Mouse (Mus musculus): ENCODE data around the gene Ssh2. TPM values are rescaled to one million over a fixed set of nuclear protein-coding genes. Genes with fewer than 3 reads are reported as not detected.
A peak's percentile ranks its signal among the peaks of the same experiment; 100 is the strongest.

Gene Ssh2
- polyA plus RNA-seq (2012; rRNA removed): 14.9 and 15.0 TPM in 2 replicates

GRCm38 (mm10) chr11:77215951-77216760 is at the start of gene Ssh2:
TSS of gene Ssh2 (plus strand) at chr11:77216287.
- peaks cover 4% of the 10 kb centered on the region; the same call in 1 of the 2 replicates for H3K4me1 ChIP-seq (ENCODE audit: control insufficient read depth, insufficient read depth, low read length)
- peak within 1 kb of the TSS; percentile 93 for H3K27ac ChIP-seq (ENCODE audit: insufficient read depth, low read length)
- 0 out of 2 replicates have a peak, but pooled peaks have one; percentile 43 for TF ChIP-seq POLR2A (IDR thresholded peaks at IDR 0.05; ENCODE audit: extremely low read depth, insufficient read depth, low read length)
- no peak for TF ChIP-seq CTCF (IDR thresholded peaks at IDR 0.05; ENCODE audit: extremely low read depth, insufficient read depth, low read length)

GRCm38 (mm10) chr11:77173731-77174130 is 42.4 kb upstream of the Ssh2 start:
- Histone ChIP-seq H3K27ac (ENCODE audit: insufficient read depth, low read length) (peak overlapping the region; percentile 96; the same call in 1 of the 2 replicates), H3K4me1 (ENCODE audit: control insufficient read depth, insufficient read depth, low read length) (peaks cover 3% of the 10 kb centered on the region; the same call in 1 of the 2 replicates), H3K4me3 (ENCODE audit: insufficient read depth, low read length) (no peak overlapping the region)
- TF ChIP-seq POLR2A (IDR thresholded peaks at IDR 0.05; ENCODE audit: extremely low read depth, insufficient read depth, low read length): no peak
- no peak for TF ChIP-seq CTCF (IDR thresholded peaks at IDR 0.05; ENCODE audit: extremely low read depth, insufficient read depth, low read length)

More at GRCm38 (mm10) chr11:77215951-77216760, at the start of gene Ssh2:
- H3K4me3 ChIP-seq (ENCODE audit: insufficient read depth, low read length): peak within 1 kb of the TSS; percentile 80

GRCm38 (mm10) chr11:77174531-77174930 is 41.6 kb upstream of the Ssh2 start:
- H3K4me1 ChIP-seq (ENCODE audit: control insufficient read depth, insufficient read depth, low read length): peaks cover 3% of the 10 kb centered on the region; the same call in 1 of the 2 replicates
- H3K4me3 ChIP-seq (ENCODE audit: insufficient read depth, low read length): no peak overlapping the region
- peak overlapping the region; percentile 96 for H3K27ac ChIP-seq (ENCODE audit: insufficient read depth, low read length)
- TF ChIP-seq POLR2A (IDR thresholded peaks at IDR 0.05; ENCODE audit: extremely low read depth, insufficient read depth, low read length) (no peak), CTCF (IDR thresholded peaks at IDR 0.05; ENCODE audit: extremely low read depth, insufficient read depth, low read length) (no peak)

GRCm38 (mm10) chr11:77179771-77180170 is 36.3 kb upstream of the Ssh2 start:
- Histone ChIP-seq H3K4me3 (ENCODE audit: insufficient read depth, low read length) (no peak overlapping the region), H3K27ac (ENCODE audit: insufficient read depth, low read length) (no peak overlapping the region), H3K4me1 (ENCODE audit: control insufficient read depth, insufficient read depth, low read length) (peaks cover 3% of the 10 kb centered on the region)
- TF ChIP-seq POLR2A (IDR thresholded peaks at IDR 0.05; ENCODE audit: extremely low read depth, insufficient read depth, low read length) (no peak), CTCF (IDR thresholded peaks at IDR 0.05; ENCODE audit: extremely low read depth, insufficient read depth, low read length) (no peak)

- H3K4me1 ChIP-seq (ENCODE audit: control insufficient read depth, insufficient read depth, low read length): no peaks in the 10 kb centered on the region; the same call in 1 of the 2 replicates
- H3K27ac ChIP-seq (ENCODE audit: insufficient read depth, low read length): no peak overlapping the region
- TF ChIP-seq CTCF (IDR thresholded peaks at IDR 0.05; ENCODE audit: extremely low read depth, insufficient read depth, low read length) (no peak), POLR2A (IDR thresholded peaks at IDR 0.05; ENCODE audit: extremely low read depth, insufficient read depth, low read length) (no peak)
- no peak overlapping the region for H3K4me3 ChIP-seq (ENCODE audit: insufficient read depth, low read length)
Observed at GRCm38 (mm10) chr11:77180886-77181285, 35.2 kb upstream of the Ssh2 start.

- TF ChIP-seq CTCF (IDR thresholded peaks at IDR 0.05; ENCODE audit: extremely low read depth, insufficient read depth, low read length): no peak
- TF ChIP-seq POLR2A (IDR thresholded peaks at IDR 0.05; ENCODE audit: extremely low read depth, insufficient read depth, low read length): no peak
- no peaks in the 10 kb centered on the region; the same call in 1 of the 2 replicates for H3K4me1 ChIP-seq (ENCODE audit: control insufficient read depth, insufficient read depth, low read length)
- H3K27ac ChIP-seq (ENCODE audit: insufficient read depth, low read length): no peak overlapping the region
- H3K4me3 ChIP-seq (ENCODE audit: insufficient read depth, low read length): no peak overlapping the region
Observed at GRCm38 (mm10) chr11:77181528-77181927, 34.6 kb upstream of the Ssh2 start.

GRCm38 (mm10) chr11:77182041-77182440 is 34.0 kb upstream of the Ssh2 start:
- no peak overlapping the region for H3K4me3 ChIP-seq (ENCODE audit: insufficient read depth, low read length)
- no peaks in the 10 kb centered on the region; the same call in 1 of the 2 replicates for H3K4me1 ChIP-seq (ENCODE audit: control insufficient read depth, insufficient read depth, low read length)
- no peak overlapping the region for H3K27ac ChIP-seq (ENCODE audit: insufficient read depth, low read length)
- TF ChIP-seq CTCF (IDR thresholded peaks at IDR 0.05; ENCODE audit: extremely low read depth, insufficient read depth, low read length): no peak
- no peak for TF ChIP-seq POLR2A (IDR thresholded peaks at IDR 0.05; ENCODE audit: extremely low read depth, insufficient read depth, low read length)

DNA sequence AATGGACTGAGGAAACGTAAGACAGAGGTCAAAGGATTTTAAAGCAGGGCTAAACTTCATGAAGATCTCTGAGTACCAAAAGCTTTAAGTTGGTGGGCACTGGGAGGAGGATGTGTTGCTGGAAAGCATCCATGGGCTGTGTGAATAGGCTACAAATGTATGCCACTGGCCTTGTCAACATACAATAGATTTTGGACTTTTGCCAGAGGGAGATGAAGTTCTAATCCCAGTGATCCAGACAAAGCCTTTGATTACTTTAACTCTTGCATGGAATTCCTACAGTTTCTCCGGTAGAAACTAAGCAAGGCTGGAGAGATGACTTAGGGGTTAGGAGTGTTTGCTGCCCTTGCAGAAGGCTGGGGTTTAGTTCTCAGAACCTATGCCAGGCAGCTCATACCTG is 33.5 kb upstream of the Ssh2 start:
- Histone ChIP-seq H3K27ac (ENCODE audit: insufficient read depth, low read length) (no peak overlapping the region), H3K4me3 (ENCODE audit: insufficient read depth, low read length) (no peak overlapping the region), H3K4me1 (ENCODE audit: control insufficient read depth, insufficient read depth, low read length) (no peaks in the 10 kb centered on the region; the same call in 1 of the 2 replicates)
- no peak for TF ChIP-seq POLR2A (IDR thresholded peaks at IDR 0.05; ENCODE audit: extremely low read depth, insufficient read depth, low read length)
- TF ChIP-seq CTCF (IDR thresholded peaks at IDR 0.05; ENCODE audit: extremely low read depth, insufficient read depth, low read length): no peak

DNA sequence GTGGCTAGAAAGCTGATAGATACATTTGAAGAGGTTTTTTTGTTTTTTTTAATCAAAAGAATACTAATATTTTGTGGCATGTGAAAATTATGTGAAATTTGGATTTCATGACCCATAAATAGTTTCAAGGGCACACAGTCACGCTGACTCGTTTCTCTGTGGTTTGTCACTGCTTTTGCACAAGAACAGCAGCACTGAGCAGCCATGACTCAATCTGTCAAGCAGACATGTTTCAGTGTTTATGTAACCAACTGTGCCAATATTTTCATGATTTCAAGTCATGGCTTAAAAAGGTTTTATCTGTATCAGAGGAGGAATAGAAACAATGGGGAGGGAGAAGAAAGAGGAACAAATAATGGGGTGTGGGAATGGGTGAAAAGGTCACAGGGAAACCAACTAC is 31.2 kb upstream of the Ssh2 start:
- H3K27ac ChIP-seq (ENCODE audit: insufficient read depth, low read length): no peak overlapping the region
- no peak overlapping the region for H3K4me3 ChIP-seq (ENCODE audit: insufficient read depth, low read length)
- H3K4me1 ChIP-seq (ENCODE audit: control insufficient read depth, insufficient read depth, low read length): no peaks in the 10 kb centered on the region; the same call in 1 of the 2 replicates
- TF ChIP-seq CTCF (IDR thresholded peaks at IDR 0.05; ENCODE audit: extremely low read depth, insufficient read depth, low read length) (no peak), POLR2A (IDR thresholded peaks at IDR 0.05; ENCODE audit: extremely low read depth, insufficient read depth, low read length) (no peak)

- H3K4me1 ChIP-seq (ENCODE audit: control insufficient read depth, insufficient read depth, low read length): no peaks in the 10 kb centered on the region
- TF ChIP-seq CTCF (IDR thresholded peaks at IDR 0.05; ENCODE audit: extremely low read depth, insufficient read depth, low read length): no peak
- no peak for TF ChIP-seq POLR2A (IDR thresholded peaks at IDR 0.05; ENCODE audit: extremely low read depth, insufficient read depth, low read length)
- no peak within 1 kb of the TSS for H3K4me3 ChIP-seq (ENCODE audit: insufficient read depth, low read length)
- no peak within 1 kb of the TSS for H3K27ac ChIP-seq (ENCODE audit: insufficient read depth, low read length)
Observed at GRCm38 (mm10) chr11:77188868-77189267, 27.2 kb upstream of the Ssh2 start, which contains the start of gene Efcab5. TSS of gene Efcab5 (minus strand) at chr11:77188968.
